Mouse (Mus musculus): Measurements from ENCODE around the gene Rpusd1. TPM values are rescaled to one million over a fixed set of nuclear protein-coding genes. Genes with fewer than 3 reads are reported as not detected.

Gene Rpusd1
- total and polyA plus RNA-seq, 3 experiments: 8.2 to 23.9 TPM; not detected in 1

GRCm38 (mm10) chr17:25754241-25754640 lies 26.8 kb downstream of the Rpusd1 start, which contains the start of gene Msln:
Gene Msln, minus strand, starts transcription at chr17:25754378.
- Histone ChIP-seq H3K27me3 (ENCODE audit: control insufficient read depth in 1 of 2, insufficient read depth in 2 of 2, low read length in 2 of 2) (peaks cover 0 to 10% of the 10 kb centered on the region in 2 experiments; a peak in 3 of 4 replicates), H3K27ac (ENCODE audit: control insufficient read depth, low read depth, low read length) (no peak within 1 kb of the TSS), H3K4me1 (ENCODE audit: control insufficient read depth in 1 of 2, insufficient read depth in 2 of 2, low read length in 2 of 2) (no peaks in the 10 kb centered on the region), H3K36me3 (ENCODE audit: control insufficient read depth in 1 of 2, insufficient read depth in 2 of 2, low read length in 2 of 2) (no peaks in the 10 kb centered on the region), H3K79me2 (ENCODE audit: control insufficient read depth, insufficient read depth, low read length, poor library complexity) (no peaks in the 10 kb centered on the region), H3K4me3 (ENCODE audit: control insufficient read depth in 1 of 2, insufficient read depth in 1 of 2, low read depth in 2 of 2, low read length in 2 of 2) (no peak within 1 kb of the TSS), H3K9me3 (replicated peaks; ENCODE audit: insufficient read depth, low read length) (no peaks in the 10 kb centered on the region), H3K9ac (ENCODE audit: control insufficient read depth, low read depth, low read length, poor library complexity, severe bottlenecking) (no peak within 1 kb of the TSS)
- TF ChIP-seq ZKSCAN1 (IDR thresholded peaks at IDR 0.05; ENCODE audit: low read depth, low read length) (no peak), ZMIZ1 (IDR thresholded peaks at IDR 0.05; ENCODE audit: low read depth, low read length) (no peak), CTCF (IDR thresholded peaks at IDR 0.05 in 2 of 3, conservative IDR thresholded peaks at IDR 0.05 in 1 of 3; ENCODE audit: control insufficient read depth in 1 of 3, insufficient read depth in 1 of 3, low read depth in 2 of 3, low read length in 3 of 3, poor library complexity in 1 of 3, severe bottlenecking in 1 of 3) (no peak), USF1 (IDR thresholded peaks at IDR 0.05; ENCODE audit: low read depth, low read length) (no peak), MAX (IDR thresholded peaks at IDR 0.05; ENCODE audit: low read length) (no peak), RAD21 (IDR thresholded peaks at IDR 0.05; ENCODE audit: low read depth, low read length) (no peak), MYC (IDR thresholded peaks at IDR 0.05; ENCODE audit: low read depth, low read length) (no peak), CHD2 (IDR thresholded peaks at IDR 0.05; ENCODE audit: low read length) (no peak), NRF1 (IDR thresholded peaks at IDR 0.05; ENCODE audit: insufficient read depth, low read depth, low read length, poor library complexity, severe bottlenecking) (no peak), SMC3 (IDR thresholded peaks at IDR 0.05; ENCODE audit: low read depth, low read length) (no peak), TAL1 (IDR thresholded peaks at IDR 0.05; ENCODE audit: low read length) (no peak), KAT2A (conservative IDR thresholded peaks at IDR 0.05; ENCODE audit: low read depth, low read length) (no peak), RCOR1 (IDR thresholded peaks at IDR 0.05; ENCODE audit: low read depth, low read length) (no peak), POLR2AphosphoS2 (IDR thresholded peaks at IDR 0.05; ENCODE audit: low read length) (no peak), MAFK (IDR thresholded peaks at IDR 0.05; ENCODE audit: borderline replicate concordance, low read depth, low read length) (no peak)
- no peak for DNase-seq (ENCODE audit: low read depth, low spot score)

- Histone ChIP-seq H3K79me2 (ENCODE audit: control insufficient read depth, insufficient read depth, low read length, poor library complexity) (no peaks in the 10 kb centered on the region), H3K9ac (ENCODE audit: control insufficient read depth, low read depth, low read length, poor library complexity, severe bottlenecking) (no peak overlapping the region), H3K9me3 (replicated peaks; ENCODE audit: insufficient read depth, low read length) (no peaks in the 10 kb centered on the region), H3K4me3 (ENCODE audit: control insufficient read depth in 1 of 2, insufficient read depth in 1 of 2, low read depth in 2 of 2, low read length in 2 of 2) (no peak overlapping the region), H3K27me3 (ENCODE audit: control insufficient read depth in 1 of 2, insufficient read depth in 2 of 2, low read length in 2 of 2) (peaks cover 0 to 10% of the 10 kb centered on the region in 2 experiments; a peak in 3 of 4 replicates), H3K27ac (ENCODE audit: control insufficient read depth, low read depth, low read length) (no peak overlapping the region), H3K4me1 (ENCODE audit: control insufficient read depth in 1 of 2, insufficient read depth in 2 of 2, low read length in 2 of 2) (no peaks in the 10 kb centered on the region), H3K36me3 (ENCODE audit: control insufficient read depth in 1 of 2, insufficient read depth in 2 of 2, low read length in 2 of 2) (no peaks in the 10 kb centered on the region)
- no peak for DNase-seq (ENCODE audit: low read depth, low spot score)
- TF ChIP-seq UBTF (IDR thresholded peaks at IDR 0.05; ENCODE audit: borderline replicate concordance, insufficient read depth, low read depth, low read length): no peak
- TF ChIP-seq MAX (IDR thresholded peaks at IDR 0.05; ENCODE audit: low read length): no peak
- no peak for TF ChIP-seq EP300 (IDR thresholded peaks at IDR 0.05; ENCODE audit: low read depth in 1 of 2, low read length in 2 of 2)
- no peak for TF ChIP-seq POLR2A (IDR thresholded peaks at IDR 0.05; ENCODE audit: control insufficient read depth in 1 of 2, insufficient read depth in 1 of 2, low read depth in 1 of 2, low read length in 2 of 2, poor library complexity in 1 of 2)
- no peak for TF ChIP-seq SIN3A (IDR thresholded peaks at IDR 0.05; ENCODE audit: low read length)
- TF ChIP-seq KAT2A (conservative IDR thresholded peaks at IDR 0.05; ENCODE audit: low read depth, low read length): no peak
- no peak for TF ChIP-seq ELF1 (IDR thresholded peaks at IDR 0.05; ENCODE audit: low read depth, low read length)
- no peak for TF ChIP-seq POLR2AphosphoS5 (IDR thresholded peaks at IDR 0.05; ENCODE audit: borderline replicate concordance, low read depth, low read length)
- TF ChIP-seq GATA1 (IDR thresholded peaks at IDR 0.05; ENCODE audit: low read depth, low read length): no peak
- no peak for TF ChIP-seq TCF12 (IDR thresholded peaks at IDR 0.05; ENCODE audit: low read depth, low read length)
These were observed 27.6 kb downstream of the Rpusd1 start for GRCm38 (mm10) chr17:25755086-25755485.

Data from MEL (cell line).